Mouse (Mus musculus): ENCODE measurements around the gene Sfpq. TPM values are rescaled to one million over a fixed set of nuclear protein-coding genes. Genes with fewer than 3 reads are reported as not detected.
"Not testable (repeated sequence)": the region's sequence is repeated elsewhere in the genome, so short reads cannot be mapped to it uniquely, and the experiment has no call there.

The Sfpq gene
- 100 to 1,000 TPM; 303 to 304 TPM for total RNA-seq (2021)
- long read RNA-seq, experiment 1, transcript Sfpq-201 (10 exons, 3,465 nt), result major isoform, 48 of 61 reads
- long read RNA-seq, experiment 1, partial matches to known transcripts, result 10 of 61 reads
- long read RNA-seq, experiment 1, other reads (novel, unspliced or antisense), result 3 of 61 reads
- long read RNA-seq, experiment 2, transcript Sfpq-201 (10 exons, 3,465 nt), result major isoform, 58 of 98 reads
- long read RNA-seq, experiment 2, partial matches to known transcripts, result 31 of 98 reads
- long read RNA-seq, experiment 2, other reads (novel, unspliced or antisense), result 9 of 98 reads

DNA sequence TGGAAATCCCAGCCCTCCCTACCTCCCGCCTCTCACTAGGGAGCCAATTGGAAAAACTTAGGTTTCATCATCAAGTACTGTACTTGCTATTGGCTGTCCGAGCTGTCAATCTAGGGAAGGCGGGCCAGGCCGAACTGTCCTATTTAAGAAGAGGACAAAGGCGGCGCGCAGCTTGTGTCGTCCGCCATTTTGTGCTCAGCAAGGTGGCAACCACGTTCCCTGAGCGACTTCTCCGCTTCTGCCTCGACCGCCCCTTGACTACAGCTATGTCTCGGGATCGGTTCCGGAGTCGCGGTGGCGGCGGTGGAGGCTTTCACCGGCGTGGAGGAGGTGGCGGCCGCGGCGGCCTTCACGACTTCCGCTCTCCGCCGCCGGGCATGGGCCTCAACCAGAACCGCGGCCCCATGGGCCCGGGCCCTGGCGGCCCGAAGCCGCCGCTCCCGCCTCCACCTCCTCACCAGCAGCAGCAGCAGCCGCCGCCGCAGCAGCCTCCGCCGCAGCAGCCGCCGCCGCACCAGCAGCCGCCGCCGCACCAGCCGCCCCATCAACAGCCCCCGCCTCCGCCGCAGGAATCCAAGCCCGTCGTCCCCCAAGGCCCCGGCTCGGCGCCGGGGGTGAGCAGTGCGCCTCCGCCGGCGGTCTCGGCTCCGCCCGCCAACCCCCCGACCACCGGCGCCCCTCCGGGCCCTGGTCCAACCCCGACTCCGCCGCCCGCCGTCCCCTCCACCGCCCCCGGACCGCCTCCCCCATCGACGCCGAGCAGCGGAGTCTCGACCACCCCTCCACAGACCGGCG is at the start of gene Sfpq:
Gene Sfpq, plus strand, starts transcription at position 174 of the 795 bp plus-strand sequence.
- DNase-seq (ENCODE audit: low spot score in 2 of 2), result peak; percentile 100

DNA sequence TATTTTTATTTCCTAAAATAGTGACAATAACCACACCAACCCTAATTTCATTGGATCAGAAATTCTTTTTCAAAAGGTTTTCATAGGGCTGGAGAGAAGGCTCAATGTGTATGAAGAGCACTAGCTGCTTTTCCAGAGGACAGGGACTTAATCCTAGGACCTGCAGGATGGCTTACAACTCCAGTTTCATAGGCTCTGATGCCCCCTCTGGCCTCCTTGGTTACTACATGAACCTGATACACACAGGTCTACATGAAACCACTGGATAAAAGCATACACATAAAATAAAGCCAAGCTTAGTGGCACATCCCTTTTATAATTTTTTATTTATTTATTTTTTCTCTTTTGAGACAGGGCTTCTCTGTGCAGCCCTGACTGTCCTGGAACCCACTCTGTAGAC is 43.7 kb upstream of the Sfpq start:
- no peak for DNase-seq (ENCODE audit: low spot score in 2 of 2)

DNA sequence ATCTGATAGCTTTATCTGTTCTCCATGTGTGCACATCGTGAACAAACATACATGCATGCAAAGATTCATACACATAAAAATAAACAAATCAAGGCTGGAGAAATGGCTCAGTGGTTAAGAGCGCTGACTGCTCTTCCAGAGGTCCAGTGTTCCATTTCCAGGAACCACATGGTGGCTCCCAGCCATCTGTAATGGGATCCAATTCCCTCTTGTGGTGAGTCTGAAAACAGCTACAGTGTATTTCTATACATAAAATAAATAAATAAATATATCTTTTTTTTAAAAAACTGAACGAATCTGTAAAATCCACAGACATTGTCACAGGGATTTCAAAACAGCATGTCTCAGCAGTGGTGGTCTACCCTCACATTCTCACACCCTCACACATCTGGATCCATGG is 42.4 kb upstream of the Sfpq start:
- DNase-seq (ENCODE audit: low spot score in 2 of 2), result no peak

DNA sequence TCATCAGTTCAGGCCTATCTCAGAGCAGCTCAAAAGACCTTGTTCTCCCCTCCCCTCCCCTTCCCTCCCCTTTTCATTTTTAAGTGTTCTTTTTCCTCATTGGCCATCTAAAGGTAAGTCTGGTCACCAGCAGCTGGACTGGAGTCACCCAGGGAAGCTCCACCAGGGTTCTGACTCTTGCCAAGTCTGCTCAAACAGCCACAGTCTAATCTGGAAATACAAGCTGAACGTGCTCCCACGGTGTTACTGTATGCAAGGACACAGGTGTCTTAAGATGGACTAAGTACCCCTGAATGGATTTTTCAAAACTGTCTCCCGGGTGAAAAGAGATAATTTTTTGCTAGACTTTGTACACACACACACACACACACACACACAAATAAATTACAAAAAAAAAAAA is 37.8 kb upstream of the Sfpq start:
- DNase-seq (ENCODE audit: low spot score in 2 of 2), result no peak

DNA sequence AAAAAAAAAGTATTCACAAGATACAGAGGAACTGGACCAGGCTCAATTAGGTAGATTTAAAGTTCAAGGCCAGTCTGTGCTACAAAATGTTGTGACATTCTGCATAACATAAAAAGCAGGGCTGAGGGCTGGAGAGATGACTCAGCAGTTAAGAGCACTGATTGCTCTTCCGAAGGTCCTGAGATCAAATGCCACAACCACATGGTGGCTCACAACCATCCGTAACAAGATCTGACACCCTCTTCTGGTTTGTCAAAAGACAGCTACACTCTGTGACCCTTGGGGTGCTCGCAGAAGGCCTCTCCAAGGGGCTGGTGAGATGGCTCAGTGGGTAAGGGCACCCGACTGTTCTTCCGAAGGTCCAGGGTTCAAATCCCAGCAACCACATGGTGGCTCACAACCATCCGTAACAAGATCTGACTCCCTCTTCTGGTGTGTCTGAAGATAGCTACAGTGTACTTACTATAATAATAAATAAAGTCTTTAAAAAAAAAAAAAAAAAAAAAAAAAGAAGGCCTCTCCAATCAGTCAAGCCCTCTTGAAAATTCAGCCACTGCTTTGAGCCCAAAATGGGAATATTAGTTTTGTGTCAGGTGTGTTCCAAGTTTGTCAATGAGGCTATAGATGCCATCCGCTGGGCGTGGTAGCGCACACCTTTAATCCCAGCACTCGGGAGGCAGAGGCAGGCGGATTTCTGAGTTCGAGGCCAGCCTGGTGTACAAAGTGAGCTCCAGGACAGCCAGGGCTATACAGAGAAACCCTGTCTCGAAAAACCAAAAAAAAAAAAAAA is 37.2 kb upstream of the Sfpq start:
- DNase-seq (ENCODE audit: low spot score in 2 of 2), result not testable (repeated sequence)

DNA sequence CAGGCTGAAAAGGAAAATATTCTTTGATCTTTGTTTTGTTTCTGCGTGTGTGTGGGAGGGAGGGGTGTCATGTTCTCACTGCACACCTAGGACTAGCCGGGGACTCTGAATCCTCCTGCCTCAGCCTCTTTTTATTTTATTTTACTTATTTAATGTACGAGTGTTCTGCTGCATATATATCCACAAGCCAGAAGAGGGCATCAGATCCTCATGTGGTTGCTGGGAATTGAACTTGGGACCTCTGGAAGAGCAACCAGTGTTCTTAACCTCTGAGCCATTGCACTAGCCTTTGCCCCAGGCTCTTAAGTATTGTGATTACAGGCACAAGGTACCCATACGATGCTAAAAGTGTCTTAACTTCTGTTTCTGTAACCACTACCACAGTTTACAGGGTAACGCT is 34.4 kb upstream of the Sfpq start:
- no peak for DNase-seq (ENCODE audit: low spot score in 2 of 2)

DNA sequence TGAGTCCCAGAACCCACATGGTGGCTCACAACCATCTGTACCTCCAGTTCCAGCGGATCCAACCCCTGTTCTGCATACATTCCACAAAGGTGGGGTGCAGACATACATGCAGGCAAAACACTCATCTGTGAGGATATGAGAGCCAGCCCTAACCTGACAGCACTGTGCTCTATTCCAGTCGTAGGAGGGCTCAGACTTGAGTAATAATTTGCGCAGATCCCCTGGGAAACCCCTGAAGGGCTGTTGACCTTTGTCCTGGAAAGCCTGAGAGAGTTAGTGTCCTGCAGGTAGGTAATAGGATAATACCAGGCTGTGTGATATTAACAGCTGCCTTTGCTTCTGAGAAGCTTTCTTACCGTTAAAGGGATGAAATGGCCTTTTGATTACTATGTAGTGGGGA is 32.6 kb upstream of the Sfpq start:
- no peak for DNase-seq (ENCODE audit: low spot score in 2 of 2)

DNA sequence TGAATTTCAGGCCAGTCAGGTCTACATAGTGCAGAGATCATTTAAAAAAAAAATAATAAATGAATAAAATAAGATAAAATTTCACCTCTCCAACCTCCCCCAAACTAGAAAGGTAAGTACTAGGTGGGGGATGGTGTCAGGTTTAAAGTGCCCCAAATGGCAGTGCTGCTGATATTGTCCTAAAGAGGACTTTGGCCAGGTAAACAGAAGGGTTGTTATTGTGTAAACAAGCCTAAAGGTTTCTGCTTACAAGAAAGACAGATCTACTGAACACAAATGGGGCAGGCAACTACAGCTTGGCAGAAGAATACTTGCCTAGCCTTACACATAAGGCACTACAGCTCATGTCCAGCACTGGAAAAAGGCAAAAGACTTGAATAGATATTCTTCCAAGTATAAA is 30.6 kb upstream of the Sfpq start:
- no peak for DNase-seq (ENCODE audit: low spot score in 2 of 2)

DNA sequence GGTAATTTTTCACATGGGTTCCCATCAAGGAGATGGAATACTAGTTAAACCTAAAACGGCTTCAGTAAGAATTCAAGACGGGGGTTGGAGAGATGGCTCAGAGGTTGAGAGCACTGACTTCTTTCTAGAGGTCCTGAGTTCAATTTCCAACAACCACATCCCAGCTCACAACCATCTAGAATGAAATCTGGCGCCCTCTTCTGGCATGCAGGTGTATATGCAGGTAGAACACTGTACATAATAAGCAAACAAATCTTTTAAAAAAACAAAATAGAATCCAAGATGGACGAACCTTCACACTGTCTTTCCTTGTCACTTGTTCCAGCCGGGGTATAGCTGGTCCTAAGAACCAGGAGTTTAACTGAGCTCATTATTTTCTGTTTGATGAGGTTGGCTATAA is 28.8 kb upstream of the Sfpq start:
- no peak for DNase-seq (ENCODE audit: low spot score in 2 of 2)

DNA sequence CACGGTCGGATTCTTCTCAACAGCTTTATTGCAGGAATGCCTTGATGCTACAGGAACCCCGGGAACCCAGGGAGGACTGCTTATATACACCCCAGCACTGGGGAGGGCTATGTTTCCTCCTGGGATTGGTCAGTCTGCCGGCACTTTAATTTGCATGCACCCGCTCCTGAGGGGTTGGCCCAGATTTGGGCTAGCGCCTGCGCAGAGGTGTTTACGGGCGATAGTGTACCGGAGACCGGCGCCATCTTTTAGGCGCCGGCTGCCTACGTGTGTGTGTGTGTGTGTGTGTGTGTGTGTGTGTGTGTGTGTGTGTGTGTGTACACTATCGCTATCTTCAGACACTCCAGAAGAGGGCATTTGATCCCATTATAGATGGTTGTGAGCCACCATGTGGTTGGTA is 21.8 kb upstream of the Sfpq start:
- DNase-seq (ENCODE audit: low spot score in 2 of 2), result not testable (repeated sequence)

DNA sequence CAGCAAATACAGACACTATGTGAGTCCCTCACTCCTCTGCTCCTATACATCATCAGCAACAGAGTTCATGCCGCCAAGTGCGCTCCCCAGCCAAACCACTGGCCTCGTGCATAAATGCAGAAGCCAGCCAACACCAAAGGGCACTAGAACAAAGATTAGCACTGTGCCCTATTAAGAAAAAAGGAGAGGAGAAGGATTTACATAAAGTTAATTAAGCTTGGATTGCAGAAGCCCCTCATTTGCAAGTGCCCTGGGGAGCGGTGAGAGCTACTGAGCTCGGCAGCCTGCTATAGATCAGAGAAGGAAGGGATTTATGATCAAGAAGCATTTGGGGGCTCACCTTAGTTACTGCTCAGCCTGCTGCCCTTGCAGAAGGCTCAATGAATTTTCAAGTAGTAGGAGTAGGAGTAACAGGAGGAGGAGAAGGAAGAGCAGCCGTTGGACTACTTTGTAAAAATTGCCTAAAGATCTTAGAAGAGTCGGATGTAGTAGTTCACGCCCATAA is 20.5 kb upstream of the Sfpq start:
- DNase-seq (ENCODE audit: low spot score in 2 of 2), result no peak

DNA sequence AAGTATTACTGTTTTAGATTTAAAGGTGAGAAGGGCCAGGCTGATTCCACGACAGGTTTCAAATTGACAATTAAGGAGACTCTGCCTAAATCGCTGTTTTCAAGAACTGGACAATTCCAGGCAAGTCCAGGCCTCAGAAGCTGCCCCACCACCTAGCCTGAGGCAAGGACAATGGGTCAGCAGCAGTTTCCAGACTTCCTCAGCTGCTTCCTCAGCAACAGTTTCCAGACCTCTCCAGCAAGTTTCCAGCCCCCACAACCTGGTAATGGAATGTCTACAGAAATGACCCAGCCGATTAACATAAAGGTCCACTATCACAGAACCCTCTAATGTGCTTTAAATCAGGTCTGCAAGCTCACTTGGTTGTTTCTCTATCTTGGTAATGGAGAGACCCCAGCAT is 16.7 kb upstream of the Sfpq start:
- no peak for DNase-seq (ENCODE audit: low spot score in 2 of 2)

DNA sequence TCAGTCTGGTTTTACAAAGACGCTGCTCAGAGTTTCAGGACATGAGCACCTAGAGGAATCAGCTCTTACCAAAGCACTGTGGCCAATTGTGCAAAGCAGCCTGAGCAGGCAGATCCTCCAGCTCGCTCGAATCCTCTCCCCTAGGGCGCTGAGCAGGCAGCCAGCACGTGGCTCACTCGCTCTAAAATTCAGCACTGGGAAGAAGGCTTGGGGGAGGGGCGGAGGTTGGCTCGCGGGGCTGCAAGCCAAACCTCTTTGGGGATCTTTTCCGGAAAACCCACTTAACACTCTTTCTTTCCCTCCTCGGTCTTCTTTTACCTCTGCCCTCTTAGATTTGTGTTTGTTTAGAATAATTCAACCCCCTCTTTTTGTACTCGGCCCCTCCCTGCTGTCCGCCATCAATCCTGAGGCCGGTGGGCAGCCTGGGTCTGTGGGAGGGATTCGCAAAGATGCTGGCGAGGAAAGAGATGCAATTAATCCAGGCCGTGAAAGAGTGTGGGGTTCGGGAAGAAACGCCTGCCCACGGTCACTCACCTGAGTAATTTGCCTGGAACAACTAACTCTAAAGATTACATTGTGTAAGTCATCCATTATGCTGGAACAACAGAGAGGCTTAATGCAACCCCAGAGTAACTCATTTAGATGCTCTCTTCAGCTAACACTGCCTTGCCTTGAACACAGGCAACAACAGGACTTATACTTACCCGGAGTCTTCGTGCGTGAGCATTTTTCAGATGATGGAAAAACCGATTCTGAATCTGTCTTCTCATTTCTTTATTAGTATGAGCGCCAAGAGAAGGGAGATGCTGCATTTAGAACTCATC is 15.8 kb upstream of the Sfpq start:
- DNase-seq (ENCODE audit: low spot score in 2 of 2), result peak; percentile 62 to 68

DNA sequence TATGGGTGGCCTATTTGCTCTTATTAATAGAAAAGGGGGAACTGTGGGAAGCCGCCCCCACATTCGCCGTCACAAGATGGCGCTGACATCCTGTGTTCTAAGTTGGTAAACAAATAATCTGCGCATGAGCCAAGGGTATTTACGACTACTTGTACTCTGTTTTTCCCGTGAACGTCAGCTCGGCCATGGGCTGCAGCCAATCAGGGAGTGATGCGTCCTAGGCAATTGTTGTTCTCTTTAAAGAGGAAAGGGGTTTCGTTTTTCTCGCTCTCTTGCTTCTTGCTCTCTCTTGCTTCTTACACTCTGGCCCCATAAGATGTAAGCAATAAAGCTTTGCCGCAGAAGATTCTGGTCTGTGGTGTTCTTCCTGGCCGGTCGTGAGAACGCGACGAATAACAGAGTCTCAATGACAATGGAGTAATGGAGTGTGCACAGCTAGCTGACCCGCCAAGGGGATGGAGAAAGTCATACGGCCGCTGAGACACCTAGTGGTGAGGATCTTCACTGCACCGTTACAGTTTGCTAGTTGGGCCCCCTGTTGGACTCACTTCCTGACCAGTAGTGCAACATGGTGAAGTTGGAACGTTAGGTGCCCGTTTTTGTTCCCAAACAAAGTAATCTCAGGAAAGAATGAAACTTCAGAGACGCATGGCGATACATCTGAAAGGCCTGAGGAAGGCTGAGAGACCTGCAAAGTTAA is 5.7 kb upstream of the Sfpq start:
- DNase-seq (ENCODE audit: low spot score in 2 of 2), result peak; percentile 85 to 86

DNA sequence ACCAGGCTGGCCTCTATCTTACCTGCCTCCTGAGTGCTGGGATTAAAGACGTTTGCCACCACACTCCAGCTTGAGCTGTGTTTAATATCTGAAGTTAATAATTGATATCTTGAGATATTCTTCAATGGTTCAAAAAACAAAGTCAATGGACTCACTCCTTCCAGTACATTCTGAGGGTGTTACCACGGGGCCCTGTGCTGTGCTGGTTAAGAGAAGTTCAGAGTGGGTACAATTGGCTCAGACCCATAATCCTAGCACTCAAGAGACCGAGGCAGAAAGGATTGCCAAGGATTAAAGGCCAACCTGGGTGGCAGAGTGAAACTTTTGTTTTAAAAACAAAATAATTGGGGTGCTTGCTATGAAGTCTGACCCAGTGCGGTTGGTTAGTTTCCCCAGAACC is 4.8 kb upstream of the Sfpq start:
- DNase-seq (ENCODE audit: low spot score in 2 of 2), result no peak

DNA sequence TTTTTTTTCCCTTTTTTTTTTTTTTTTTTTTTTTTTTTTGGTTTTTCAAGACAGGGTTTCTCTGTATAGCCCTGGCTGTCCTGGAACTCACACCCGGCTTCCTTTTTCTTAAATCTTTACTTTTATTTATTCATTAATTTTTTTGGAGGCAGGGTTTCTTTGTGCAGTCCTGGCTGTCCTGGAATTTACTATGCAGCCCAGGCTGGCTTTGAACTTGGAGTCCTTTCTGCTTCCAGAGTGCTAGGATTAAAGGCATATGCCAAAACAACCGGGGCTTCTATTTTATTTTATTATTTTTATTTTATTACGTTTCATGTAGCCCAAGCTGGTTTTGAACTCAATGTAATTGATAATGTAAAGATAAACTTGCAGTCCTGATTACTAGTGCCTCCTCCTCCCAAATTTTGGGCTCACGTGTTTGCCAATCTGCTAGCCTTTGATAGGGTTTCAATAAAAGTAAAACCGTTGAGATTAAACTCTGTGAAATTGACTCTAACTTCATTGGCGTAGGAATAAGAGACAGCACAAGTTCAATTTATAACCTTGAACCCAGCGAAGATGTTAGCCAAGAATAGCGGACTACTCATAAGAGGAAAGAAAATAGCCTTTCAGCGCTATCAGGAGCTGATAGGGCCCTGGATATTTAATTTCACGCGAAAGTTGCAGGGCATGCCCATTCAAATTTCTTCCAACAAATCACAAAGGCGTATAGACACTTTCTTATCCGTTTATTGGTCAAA is 543 bp upstream of the Sfpq start:
- DNase-seq (ENCODE audit: low spot score in 2 of 2), result no peak

DNA sequence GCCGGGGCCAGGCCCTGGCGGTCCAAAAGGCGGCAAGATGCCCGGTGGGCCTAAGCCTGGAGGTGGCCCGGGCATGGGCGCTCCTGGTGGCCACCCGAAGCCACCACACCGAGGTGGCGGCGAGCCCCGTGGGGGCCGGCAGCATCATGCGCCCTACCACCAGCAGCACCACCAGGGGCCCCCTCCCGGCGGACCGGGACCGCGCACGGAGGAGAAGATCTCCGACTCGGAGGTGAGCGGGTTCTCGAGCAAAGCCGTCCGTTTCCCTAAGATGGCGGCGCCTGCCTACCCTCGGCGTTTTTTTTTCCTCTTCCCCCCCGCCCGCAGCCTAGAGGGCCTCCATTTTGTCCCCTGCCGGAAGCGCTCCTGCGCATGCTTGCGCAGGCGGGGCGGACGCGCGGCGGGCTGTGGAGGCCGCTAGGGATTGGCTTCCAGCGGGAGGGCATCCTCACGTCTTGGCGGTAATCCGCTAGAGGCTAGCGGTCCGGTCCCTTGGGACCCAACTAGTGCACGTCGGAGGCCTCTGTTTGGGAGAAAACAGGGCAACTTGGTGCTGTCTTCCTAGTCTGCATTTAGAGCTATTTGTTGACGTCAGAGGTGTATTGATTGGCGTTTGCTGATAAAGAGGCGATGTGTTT is 984 bp downstream of the Sfpq start:
- peak; percentile 85 for DNase-seq (ENCODE audit: low spot score in 2 of 2)

DNA sequence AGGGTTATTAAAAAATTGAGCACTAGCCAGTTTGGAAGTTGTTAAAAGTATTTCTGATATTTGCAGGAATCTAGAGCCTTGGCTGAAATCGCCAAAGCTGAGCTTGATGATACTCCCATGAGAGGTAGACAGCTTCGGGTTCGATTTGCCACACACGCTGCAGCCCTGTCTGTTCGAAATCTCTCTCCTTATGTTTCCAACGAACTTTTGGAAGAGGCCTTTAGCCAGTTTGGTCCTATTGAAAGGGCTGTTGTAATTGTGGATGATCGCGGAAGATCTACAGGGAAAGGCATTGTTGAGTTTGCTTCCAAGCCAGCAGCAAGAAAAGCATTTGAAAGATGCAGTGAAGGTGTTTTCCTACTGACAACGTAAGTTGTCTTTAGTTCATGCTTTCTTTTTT is 2.1 kb downstream of the Sfpq start:
- DNase-seq (ENCODE audit: low spot score in 2 of 2), result no peak

DNA sequence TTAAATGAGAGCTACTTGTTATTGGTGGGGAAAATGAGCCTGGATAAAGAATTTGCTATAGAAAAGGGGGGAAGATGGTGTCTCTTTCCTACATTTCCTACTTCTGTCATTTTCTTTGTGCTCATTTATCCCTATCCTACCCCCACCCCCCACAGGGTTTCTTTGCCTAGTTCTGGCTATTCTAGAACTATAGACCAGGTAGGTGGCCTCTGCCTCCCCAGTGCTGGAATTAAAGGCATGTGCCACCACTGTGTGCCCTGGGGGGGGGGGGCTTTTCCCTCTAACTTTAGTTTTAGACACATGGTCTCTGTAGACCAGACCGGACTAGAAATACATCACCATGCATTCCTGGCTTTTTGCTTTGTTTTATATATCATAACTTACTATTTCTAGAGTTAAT is 3.1 kb downstream of the Sfpq start:
- DNase-seq (ENCODE audit: low spot score in 2 of 2), result no peak
